Mouse (Mus musculus): ENCODE results near the gene Fcer1g. TPM values are rescaled to one million over a fixed set of nuclear protein-coding genes. Genes with fewer than 3 reads are reported as not detected.

The Fcer1g gene
- polyA plus RNA-seq, 1 experiment = 7.1 TPM

DNA sequence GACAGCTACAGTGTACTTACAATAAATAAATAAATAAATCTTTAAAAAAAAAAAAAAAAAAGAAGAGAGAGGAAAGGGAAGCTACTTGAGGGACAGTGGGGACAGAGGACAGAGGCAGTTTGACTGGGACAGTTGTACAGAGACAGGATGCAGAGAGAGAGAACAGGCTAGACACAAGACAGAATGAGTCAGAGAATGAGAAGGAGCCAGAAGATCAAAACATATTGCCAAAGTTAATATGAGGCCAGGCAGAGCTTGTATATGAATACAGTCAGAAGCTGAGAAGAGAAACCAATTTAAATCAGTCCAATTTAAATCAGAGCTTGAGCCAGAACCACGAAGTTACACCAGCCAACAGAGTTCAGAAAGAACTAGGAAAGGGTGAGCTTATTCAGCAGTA, 34.2 kb upstream of the Fcer1g start:
- no peak for TF ChIP-seq POLR2A (IDR thresholded peaks at IDR 0.05; ENCODE audit: low read depth, low read length)
- no peak for TF ChIP-seq CTCF (IDR thresholded peaks at IDR 0.05; ENCODE audit: borderline replicate concordance, insufficient read depth, low read length)
- Histone ChIP-seq H3K27ac (ENCODE audit: insufficient read depth, low read length) (peak overlapping the region; percentile 97), H3K4me1 (ENCODE audit: control insufficient read depth, insufficient read depth, low read length) (0 out of 2 replicates have a peak, but pooled peaks cover 3% of the 10 kb centered on the region), H3K4me3 (ENCODE audit: insufficient read depth, low read length) (no peak overlapping the region)

DNA sequence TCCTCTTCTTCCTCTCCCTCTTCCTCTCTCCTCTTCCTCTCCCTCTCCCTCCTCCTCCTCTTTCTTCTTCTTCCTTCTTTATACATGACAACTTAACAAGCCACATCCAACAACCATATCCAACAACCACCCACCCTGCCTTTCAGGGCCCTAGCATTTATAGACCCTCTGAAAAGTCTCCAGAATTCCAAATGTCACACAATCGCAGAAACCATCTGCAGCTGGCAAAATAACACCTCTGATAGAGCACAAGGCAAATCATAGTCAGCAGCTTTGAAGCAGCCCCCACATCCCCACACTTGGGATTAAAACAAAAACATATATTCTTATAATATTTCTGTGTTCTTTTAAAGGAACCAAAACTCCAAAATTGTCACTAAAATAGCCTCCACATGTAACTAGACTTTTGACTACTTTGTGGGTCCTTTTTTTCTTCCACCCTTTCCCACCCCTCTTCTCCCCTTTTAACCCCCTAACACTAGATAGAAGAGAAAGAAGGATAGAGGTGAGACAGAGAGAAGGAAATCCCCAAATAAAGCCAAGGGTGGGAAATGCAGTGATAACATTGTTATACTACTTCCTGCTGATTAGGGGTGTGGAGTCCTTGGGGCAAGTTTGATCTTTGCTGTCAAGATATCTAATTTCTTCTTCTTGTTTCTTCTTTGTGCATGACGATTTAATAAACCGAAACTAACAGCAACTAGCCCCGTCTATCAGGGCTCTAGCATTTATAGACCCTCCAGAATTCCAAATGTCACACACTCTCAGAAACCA, 32.0 kb upstream of the Fcer1g start:
- TF ChIP-seq CTCF (IDR thresholded peaks at IDR 0.05; ENCODE audit: borderline replicate concordance, insufficient read depth, low read length) (no peak), POLR2A (IDR thresholded peaks at IDR 0.05; ENCODE audit: low read depth, low read length) (no peak)
- no peak overlapping the region for H3K4me3 ChIP-seq (ENCODE audit: insufficient read depth, low read length)
- H3K27ac ChIP-seq (ENCODE audit: insufficient read depth, low read length) = no peak overlapping the region
- H3K4me1 ChIP-seq (ENCODE audit: control insufficient read depth, insufficient read depth, low read length) = peaks cover 7% of the 10 kb centered on the region

DNA sequence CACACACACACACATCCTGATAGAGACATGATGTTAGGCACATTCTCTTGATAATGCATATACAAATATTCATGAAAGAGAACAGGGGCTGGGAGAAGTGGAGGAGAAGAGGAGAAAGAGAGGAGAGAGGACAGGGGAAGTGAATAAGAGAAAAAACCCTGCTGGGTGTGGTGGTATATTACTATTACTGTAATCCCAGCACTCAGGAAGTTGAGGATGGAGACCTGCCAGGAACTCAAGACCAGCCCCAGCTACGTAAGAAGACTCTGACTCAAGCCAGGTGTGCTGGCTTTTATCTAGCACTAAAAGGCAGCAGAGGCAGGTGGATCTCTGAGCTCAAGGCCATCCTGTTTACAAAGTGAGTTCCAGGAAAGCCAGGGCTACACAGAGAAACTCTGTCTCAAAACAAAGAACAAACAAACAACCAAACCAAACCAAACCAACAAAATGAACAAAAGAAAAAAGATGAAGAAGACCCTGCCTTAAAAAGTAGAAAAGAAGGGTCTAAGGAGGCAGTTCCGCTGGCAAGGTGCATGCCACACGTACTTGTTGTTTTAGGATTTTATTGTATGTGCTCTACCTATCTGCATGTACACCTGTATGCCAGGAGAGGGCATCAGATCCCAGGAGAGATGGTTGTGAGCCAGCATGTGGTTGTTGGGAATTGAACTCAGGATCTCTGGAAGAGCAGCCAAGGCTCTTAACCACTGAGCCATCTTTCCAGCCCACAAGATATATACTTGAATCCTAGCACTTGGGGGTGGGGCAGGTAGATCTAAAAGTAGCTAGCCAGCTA, 29.7 kb upstream of the Fcer1g start:
- TF ChIP-seq POLR2A (IDR thresholded peaks at IDR 0.05; ENCODE audit: low read depth, low read length) (peak; percentile 34; the same call in 1 of the 2 replicates), CTCF (IDR thresholded peaks at IDR 0.05; ENCODE audit: borderline replicate concordance, insufficient read depth, low read length) (no peak)
- Histone ChIP-seq H3K27ac (ENCODE audit: insufficient read depth, low read length) (peak overlapping the region; percentile 100), H3K4me3 (ENCODE audit: insufficient read depth, low read length) (no peak overlapping the region), H3K4me1 (ENCODE audit: control insufficient read depth, insufficient read depth, low read length) (peaks cover 18% of the 10 kb centered on the region)

DNA sequence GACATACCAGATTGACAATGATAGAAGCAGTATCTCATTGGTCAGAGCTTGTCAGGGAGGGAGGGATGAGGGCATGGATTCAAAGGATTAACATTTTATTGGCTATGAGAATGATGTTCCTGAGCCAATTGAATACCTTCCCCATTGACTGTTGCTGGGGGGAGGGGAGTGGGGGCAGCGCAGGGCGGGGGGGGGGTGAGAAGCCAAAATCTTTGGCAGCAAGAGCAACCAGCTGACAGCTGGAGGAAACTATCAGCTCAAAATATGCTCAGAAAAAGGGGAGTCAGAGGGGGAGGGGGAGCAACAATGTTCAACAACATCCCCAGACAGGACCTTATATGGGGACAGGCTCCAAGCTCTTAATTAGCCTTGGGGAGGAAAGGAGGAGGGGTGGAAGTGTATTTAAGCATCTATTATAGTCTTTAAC, 29.0 kb upstream of the Fcer1g start:
- Histone ChIP-seq H3K4me3 (ENCODE audit: insufficient read depth, low read length) (no peak overlapping the region), H3K27ac (ENCODE audit: insufficient read depth, low read length) (peak overlapping the region; percentile 100), H3K4me1 (ENCODE audit: control insufficient read depth, insufficient read depth, low read length) (peaks cover 15% of the 10 kb centered on the region)
- no peak for TF ChIP-seq CTCF (IDR thresholded peaks at IDR 0.05; ENCODE audit: borderline replicate concordance, insufficient read depth, low read length)
- TF ChIP-seq POLR2A (IDR thresholded peaks at IDR 0.05; ENCODE audit: low read depth, low read length) = no peak

GRCm38 (mm10) chr1:171262594-171263130, 28.5 kb upstream of the Fcer1g start:
- TF ChIP-seq POLR2A (IDR thresholded peaks at IDR 0.05; ENCODE audit: low read depth, low read length) (peak; percentile 64), CTCF (IDR thresholded peaks at IDR 0.05; ENCODE audit: borderline replicate concordance, insufficient read depth, low read length) (no peak)
- Histone ChIP-seq H3K4me1 (ENCODE audit: control insufficient read depth, insufficient read depth, low read length) (peaks cover 15% of the 10 kb centered on the region), H3K27ac (ENCODE audit: insufficient read depth, low read length) (peak overlapping the region; percentile 99), H3K4me3 (ENCODE audit: insufficient read depth, low read length) (peak overlapping the region; percentile 3)

DNA sequence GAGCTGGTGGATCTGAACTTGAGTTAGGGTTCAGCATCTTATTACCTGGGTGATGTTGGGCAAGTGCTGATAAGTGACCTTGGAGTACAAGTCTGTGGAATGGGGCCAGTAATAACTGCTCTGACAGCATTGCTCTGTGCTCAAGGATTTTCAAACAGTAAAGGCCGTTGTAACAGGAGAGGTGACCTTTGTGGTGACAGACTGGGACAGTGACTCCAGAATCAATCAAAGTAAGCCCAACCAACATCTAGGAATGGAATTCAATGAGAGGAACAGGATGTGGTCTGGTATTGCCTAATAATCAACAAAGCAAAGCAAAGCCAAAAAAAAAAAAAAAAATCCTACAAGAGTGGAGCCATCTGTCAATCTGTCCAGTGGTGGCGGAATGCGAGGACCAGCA, 26.2 kb upstream of the Fcer1g start:
- peaks cover 15% of the 10 kb centered on the region for H3K4me1 ChIP-seq (ENCODE audit: control insufficient read depth, insufficient read depth, low read length)
- TF ChIP-seq POLR2A (IDR thresholded peaks at IDR 0.05; ENCODE audit: low read depth, low read length) = no peak; the same call in 1 of the 2 replicates
- no peak overlapping the region for H3K4me3 ChIP-seq (ENCODE audit: insufficient read depth, low read length)
- H3K27ac ChIP-seq (ENCODE audit: insufficient read depth, low read length) = no peak overlapping the region

DNA sequence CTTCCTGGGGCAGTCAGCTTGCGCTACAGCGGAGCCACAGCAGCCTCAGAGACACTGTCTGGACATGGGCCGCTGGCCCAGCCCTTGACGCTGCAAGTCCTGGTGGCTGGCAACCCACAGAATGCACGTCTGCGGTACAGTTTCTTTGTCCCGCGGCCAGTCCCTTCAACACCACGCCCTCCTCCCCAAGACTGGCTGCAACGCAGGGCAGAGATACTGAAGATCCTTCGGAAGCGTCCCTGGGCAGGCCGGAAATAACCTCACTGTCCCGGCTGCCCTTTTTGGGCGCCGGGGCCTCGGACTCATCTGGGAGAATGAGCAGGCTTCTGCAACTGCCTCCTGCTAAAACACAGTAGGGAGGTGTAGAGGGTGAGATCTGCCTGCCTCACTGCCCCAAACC, 24.8 kb upstream of the Fcer1g start:
- H3K4me1 ChIP-seq (ENCODE audit: control insufficient read depth, insufficient read depth, low read length) = peaks cover 15% of the 10 kb centered on the region
- H3K4me3 ChIP-seq (ENCODE audit: insufficient read depth, low read length) = no peak overlapping the region
- TF ChIP-seq CTCF (IDR thresholded peaks at IDR 0.05; ENCODE audit: borderline replicate concordance, insufficient read depth, low read length) (no peak), POLR2A (IDR thresholded peaks at IDR 0.05; ENCODE audit: low read depth, low read length) (no peak)
- H3K27ac ChIP-seq (ENCODE audit: insufficient read depth, low read length) = no peak overlapping the region

- Histone ChIP-seq H3K4me1 (ENCODE audit: control insufficient read depth, insufficient read depth, low read length) (peaks cover 15% of the 10 kb centered on the region), H3K4me3 (ENCODE audit: insufficient read depth, low read length) (no peak overlapping the region), H3K27ac (ENCODE audit: insufficient read depth, low read length) (no peak overlapping the region)
- TF ChIP-seq CTCF (IDR thresholded peaks at IDR 0.05; ENCODE audit: borderline replicate concordance, insufficient read depth, low read length) = no peak
- TF ChIP-seq POLR2A (IDR thresholded peaks at IDR 0.05; ENCODE audit: low read depth, low read length) = no peak
Observed at GRCm38 (mm10) chr1:171257781-171258180, 23.6 kb upstream of the Fcer1g start.

GRCm38 (mm10) chr1:171256937-171257548, 22.9 kb upstream of the Fcer1g start:
- Histone ChIP-seq H3K4me1 (ENCODE audit: control insufficient read depth, insufficient read depth, low read length) (peaks cover 15% of the 10 kb centered on the region), H3K4me3 (ENCODE audit: insufficient read depth, low read length) (no peak overlapping the region), H3K27ac (ENCODE audit: insufficient read depth, low read length) (no peak overlapping the region)
- TF ChIP-seq CTCF (IDR thresholded peaks at IDR 0.05; ENCODE audit: borderline replicate concordance, insufficient read depth, low read length) (no peak), POLR2A (IDR thresholded peaks at IDR 0.05; ENCODE audit: low read depth, low read length) (no peak)
